Mouse (Mus musculus) neural tube, embryonic 13.5 days (tissue): ENCODE results near the gene Copz1. TPM values are rescaled to one million over a fixed set of nuclear protein-coding genes. Genes with fewer than 3 reads are reported as not detected.
A peak's percentile ranks its signal among the peaks of the same experiment; 100 is the strongest.

Experiments
- ATAC-seq: fragments of 200-750 bp; cut with Nextera tagmentation; 2 replicates; pipeline ENCODE4 v1.8.0; 2017; ENCODE audit warnings: low read depth, mild to moderate bottlenecking, moderate TSS enrichment, moderate library complexity
- H3K27ac ChIP-seq: fragments of 300-500 bp; sonication (generic); replicated peaks from 2 replicates; pipeline ENCODE4 v1.5.1; 2015; ENCODE audit warnings: moderate library complexity, mild to moderate bottlenecking, inconsistent platforms
- H3K27me3 ChIP-seq: fragments of 300-500 bp; sonication (generic); 2 replicates; pipeline ENCODE4 v1.6.1; 2015; ENCODE audit warnings: mild to moderate bottlenecking, inconsistent platforms
- H3K36me3 ChIP-seq: fragments of 300-500 bp; sonication (generic); 2 replicates; pipeline ENCODE4 v1.6.1; 2015; ENCODE audit warnings: mild to moderate bottlenecking, inconsistent platforms
- H3K4me1 ChIP-seq: fragments of 300-500 bp; sonication (generic); replicated peaks from 2 replicates; pipeline ENCODE4 v1.6.1; 2015; ENCODE audit warnings: inconsistent platforms
- H3K4me2 ChIP-seq: fragments of 300-500 bp; sonication (generic); 2 replicates; pipeline ENCODE4 v1.6.1; 2015; ENCODE audit warnings: inconsistent platforms, mild to moderate bottlenecking, moderate library complexity
- H3K4me3 ChIP-seq: fragments of 300-500 bp; sonication (generic); 2 replicates; pipeline ENCODE4 v1.5.1; 2015; ENCODE audit warnings: mild to moderate bottlenecking, inconsistent platforms
- H3K9ac ChIP-seq: fragments of 300-500 bp; sonication (generic); 2 replicates; pipeline ENCODE4 v1.6.1; 2015; ENCODE audit warnings: moderate library complexity, mild to moderate bottlenecking, inconsistent platforms
- H3K9me3 ChIP-seq: fragments of 300-500 bp; sonication (generic); 2 replicates; pipeline ENCODE4 v1.6.1; 2016; ENCODE audit warnings: inconsistent platforms
- WGBS: fragments of 180-500 bp; shearing (Covaris S2); methylation state at CpG from one replicate; pipeline ENCODE4 v1.1.7; 2015; 5-methylcytosine and 5-hydroxymethylcytosine counted together
- polyA plus RNA-seq: library from polyadenylated mRNA; unstranded; fragments of >200 nt; fragmentation: Nextera tagmentation; extraction: Ambion mirVana; gene quantifications from 2 replicates; pipeline ENCODE4 v1.2.1, GENCODE M21; 2015

Gene Copz1
- polyA plus RNA-seq = 214 and 224 TPM in 2 replicates

DNA sequence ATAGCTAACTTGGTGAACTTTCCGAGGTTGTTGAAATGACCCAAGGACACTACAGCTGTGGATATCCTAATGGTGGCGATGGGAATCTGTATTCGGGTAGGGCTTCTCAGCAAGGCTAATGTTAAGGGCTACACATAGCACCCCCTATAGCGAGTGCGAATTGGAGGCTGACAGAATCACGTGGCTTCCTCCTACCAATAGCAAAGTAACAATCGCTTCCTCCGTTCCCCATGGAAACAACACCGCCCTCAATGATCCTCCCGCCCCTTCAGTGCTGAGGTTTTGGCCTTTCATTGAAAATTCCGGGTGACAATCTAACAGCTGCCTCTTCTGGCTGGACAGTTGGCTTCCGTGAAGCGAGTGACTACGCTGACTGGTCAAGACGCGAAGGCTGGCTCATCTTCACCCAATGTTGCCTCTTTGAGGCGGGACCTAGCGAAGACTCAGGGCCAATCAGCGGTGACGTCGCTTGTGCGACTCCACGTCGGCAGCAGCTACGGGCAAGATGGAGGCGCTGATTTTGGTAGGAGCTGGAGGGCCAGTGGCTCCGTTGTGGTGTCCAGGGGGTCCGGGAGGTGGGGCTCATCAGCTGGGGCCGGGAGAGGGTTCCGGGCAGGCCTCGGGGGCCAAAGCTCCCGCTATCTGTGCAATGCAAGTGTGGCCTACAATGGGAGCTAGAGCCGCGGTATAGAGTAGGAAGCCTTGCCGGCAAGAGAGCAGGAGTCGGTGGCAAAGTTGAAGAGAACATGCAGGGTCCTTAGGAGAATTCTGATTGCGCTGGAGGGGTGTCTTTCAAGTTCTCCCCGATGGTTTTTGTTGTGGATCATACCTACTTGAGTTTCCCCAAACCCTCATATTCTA, at the start of gene Copz1:
TSS of gene Copz1 (plus strand) at position 296 of the 861 bp plus-strand sequence.
- WGBS = under 1% methylated on average over 38 of the region's 38 CpGs
- no peaks in the 10 kb centered on the region for H3K9me3 ChIP-seq

DNA sequence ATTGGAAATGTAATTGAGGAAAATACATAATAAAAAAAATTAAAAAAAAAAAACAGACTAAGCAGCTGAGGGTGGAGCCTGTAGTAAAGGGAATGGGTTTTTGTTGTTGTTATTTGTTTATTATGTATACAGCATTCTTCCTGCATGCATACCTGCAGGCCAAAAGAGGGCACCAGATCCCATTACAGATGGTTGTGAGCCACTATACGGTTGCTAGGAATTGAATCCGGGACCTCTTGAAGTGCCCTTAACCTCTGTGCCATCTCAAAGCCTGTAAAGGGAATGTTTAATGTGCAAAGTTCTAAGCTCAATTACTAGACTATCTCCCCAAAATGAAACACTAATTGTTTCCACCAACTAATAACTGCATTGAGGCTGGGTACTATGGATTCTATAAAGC, 48.4 kb upstream of the Copz1 start:
- Histone ChIP-seq H3K9me3 (no peaks in the 10 kb centered on the region), H3K36me3 (no peaks in the 10 kb centered on the region), H3K9ac (no peak overlapping the region), H3K4me3 (no peak overlapping the region), H3K4me2 (no peak overlapping the region), H3K4me1 (peaks cover 16% of the 10 kb centered on the region), H3K27ac (no peak overlapping the region), H3K27me3 (no peaks in the 10 kb centered on the region)
- 86% methylated on average over 2 of the region's 2 CpGs for WGBS
- ATAC-seq = no peak

More for the DNA sequence above, at the start of gene Copz1:
- H3K27ac ChIP-seq = peak within 1 kb of the TSS; percentile 77
- peak within 1 kb of the TSS; percentile 90 for H3K9ac ChIP-seq
- peak; percentile 99 for ATAC-seq
- peaks cover 31% of the 10 kb centered on the region for H3K4me1 ChIP-seq
- no peaks in the 10 kb centered on the region for H3K36me3 ChIP-seq
- peak within 1 kb of the TSS; percentile 88 for H3K4me3 ChIP-seq
- no peaks in the 10 kb centered on the region for H3K27me3 ChIP-seq
- H3K4me2 ChIP-seq = peak within 1 kb of the TSS; percentile 81

GRCm38 (mm10) chr15:103227022-103227421, 45.5 kb upstream of the Copz1 start:
- Histone ChIP-seq H3K27ac (no peak overlapping the region), H3K4me1 (no peaks in the 10 kb centered on the region; the same call in 1 of the 2 replicates), H3K27me3 (no peaks in the 10 kb centered on the region), H3K9me3 (no peaks in the 10 kb centered on the region), H3K9ac (no peak overlapping the region), H3K4me3 (no peak overlapping the region), H3K36me3 (no peaks in the 10 kb centered on the region), H3K4me2 (no peak overlapping the region)
- no peak for ATAC-seq
- 79% methylated on average over 3 of the region's 3 CpGs for whole genome bisulfite sequencing

- WGBS = 80% methylated on average over 2 of the region's 2 CpGs
- Histone ChIP-seq H3K4me1 (no peaks in the 10 kb centered on the region; the same call in none of the 2 replicates), H3K9me3 (no peaks in the 10 kb centered on the region), H3K36me3 (no peaks in the 10 kb centered on the region), H3K27me3 (no peaks in the 10 kb centered on the region), H3K4me3 (no peak overlapping the region), H3K4me2 (no peak overlapping the region), H3K27ac (no peak overlapping the region), H3K9ac (no peak overlapping the region)
- ATAC-seq = no peak
These were observed 44.9 kb upstream of the Copz1 start for GRCm38 (mm10) chr15:103227572-103227971.

DNA sequence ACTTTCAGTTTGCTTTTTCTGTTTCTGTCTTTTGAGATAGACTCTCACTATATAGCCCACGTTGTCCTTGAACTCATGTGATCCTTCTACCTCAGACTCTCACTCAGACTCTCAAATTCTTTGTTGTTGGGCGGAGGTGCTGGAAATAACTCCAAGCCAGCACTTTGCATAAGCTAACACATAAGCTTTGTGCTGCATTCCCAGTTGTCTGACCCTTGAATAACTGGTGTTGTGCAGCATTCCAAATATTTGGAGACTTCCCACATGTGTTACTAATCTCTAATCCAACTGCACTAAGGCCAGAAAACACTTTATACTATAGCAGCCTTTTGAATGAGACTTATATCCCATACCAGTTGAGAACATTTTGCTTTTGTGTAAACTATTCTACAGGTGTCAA, 43.6 kb upstream of the Copz1 start:
- no peak overlapping the region for H3K27ac ChIP-seq
- no peaks in the 10 kb centered on the region for H3K36me3 ChIP-seq
- H3K27me3 ChIP-seq = no peaks in the 10 kb centered on the region
- ATAC-seq = no peak
- no peak overlapping the region for H3K4me2 ChIP-seq
- no peaks in the 10 kb centered on the region for H3K9me3 ChIP-seq
- no peaks in the 10 kb centered on the region; the same call in none of the 2 replicates for H3K4me1 ChIP-seq
- 86% methylated on average over 2 of the region's 2 CpGs for WGBS
- no peak overlapping the region for H3K9ac ChIP-seq
- no peak overlapping the region for H3K4me3 ChIP-seq

- no peak for ATAC-seq
- peaks cover 12% of the 10 kb centered on the region for H3K4me1 ChIP-seq
- no peak overlapping the region for H3K27ac ChIP-seq
- no peak overlapping the region for H3K4me3 ChIP-seq
- H3K9ac ChIP-seq = no peak overlapping the region
- H3K27me3 ChIP-seq = no peaks in the 10 kb centered on the region
- H3K9me3 ChIP-seq = no peaks in the 10 kb centered on the region
- H3K4me2 ChIP-seq = no peak overlapping the region
- WGBS = 86% methylated on average over 2 of the region's 2 CpGs
- peaks cover 12% of the 10 kb centered on the region; the same call in 1 of the 2 replicates for H3K36me3 ChIP-seq
These were observed 39.4 kb upstream of the Copz1 start for GRCm38 (mm10) chr15:103233119-103233518.

DNA sequence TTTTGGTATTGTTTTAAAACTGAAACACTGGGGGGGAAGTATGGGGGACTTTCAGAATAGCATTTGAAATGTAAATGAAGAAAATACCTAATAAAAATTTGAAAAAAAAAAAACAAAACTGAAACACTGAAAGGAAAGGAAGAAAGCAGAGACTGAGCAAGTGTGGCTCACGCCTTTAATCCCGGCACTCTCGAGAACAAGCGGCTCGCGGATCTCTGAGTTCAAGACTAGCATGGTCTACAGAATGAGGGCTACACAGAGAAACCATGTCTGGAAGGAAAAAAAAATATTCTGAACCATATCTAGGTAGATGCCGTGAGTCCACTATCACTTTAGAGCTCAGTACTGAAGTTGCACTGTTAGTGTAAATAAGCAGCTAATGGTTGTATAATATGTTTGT, 35.2 kb upstream of the Copz1 start:
- Histone ChIP-seq H3K9me3 (no peaks in the 10 kb centered on the region), H3K4me1 (peaks cover 33% of the 10 kb centered on the region), H3K27me3 (no peaks in the 10 kb centered on the region), H3K9ac (no peak overlapping the region), H3K27ac (no peak overlapping the region), H3K4me3 (no peak overlapping the region), H3K36me3 (peaks cover 23% of the 10 kb centered on the region), H3K4me2 (no peak overlapping the region)
- no peak for ATAC-seq
- WGBS = 94% methylated on average over 7 of the region's 7 CpGs

- Histone ChIP-seq H3K9ac (peak overlapping the region; percentile 70), H3K36me3 (peaks cover 41% of the 10 kb centered on the region), H3K4me1 (peaks cover 51% of the 10 kb centered on the region), H3K27ac (peak overlapping the region; percentile 91), H3K4me2 (peak overlapping the region; percentile 70), H3K27me3 (no peaks in the 10 kb centered on the region), H3K9me3 (no peaks in the 10 kb centered on the region), H3K4me3 (peak overlapping the region; percentile 54)
- peak; percentile 88 for ATAC-seq
- under 1% methylated on average over 26 of the region's 26 CpGs for WGBS
These were observed 33.3 kb upstream of the Copz1 start for GRCm38 (mm10) chr15:103239130-103239684.

DNA sequence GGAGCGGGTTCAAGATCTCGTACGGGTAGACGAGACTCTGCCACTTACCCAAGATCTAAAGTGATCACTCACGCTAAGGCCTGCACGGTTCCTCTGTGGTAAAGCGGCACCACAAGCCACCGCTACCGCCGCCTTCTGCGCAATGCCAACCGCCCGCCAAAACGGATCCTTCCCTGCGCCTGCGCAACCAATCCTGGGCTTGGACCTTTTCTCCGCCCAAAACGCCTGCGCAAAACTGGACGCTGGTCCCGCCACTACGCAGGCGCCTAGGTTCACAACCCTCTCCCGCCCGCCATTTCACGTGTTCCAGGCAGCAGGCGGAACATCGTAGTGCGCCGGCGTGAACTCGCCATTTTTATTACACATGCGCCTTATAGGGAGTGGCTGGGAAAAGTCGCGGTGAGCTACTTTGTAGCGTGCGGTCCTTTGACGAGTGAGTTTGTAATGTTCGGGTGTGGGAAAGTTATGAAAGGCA, 32.8 kb upstream of the Copz1 start, which contains the start of gene Cbx5:
TSS of gene Cbx5 (minus strand) at position 132 of the 475 bp plus-strand sequence.
- H3K4me3 ChIP-seq = peak within 1 kb of the TSS; percentile 54
- H3K36me3 ChIP-seq = peaks cover 38% of the 10 kb centered on the region
- peak within 1 kb of the TSS; percentile 91 for H3K4me2 ChIP-seq
- peak within 1 kb of the TSS; percentile 76 for H3K9ac ChIP-seq
- H3K27ac ChIP-seq = peak within 1 kb of the TSS; percentile 91
- H3K4me1 ChIP-seq = peaks cover 51% of the 10 kb centered on the region
- peak; percentile 95 for ATAC-seq
- H3K9me3 ChIP-seq = no peaks in the 10 kb centered on the region
- WGBS = under 1% methylated on average over 39 of the region's 39 CpGs
- H3K27me3 ChIP-seq = no peaks in the 10 kb centered on the region

GRCm38 (mm10) chr15:103240160-103241028, 32.1 kb upstream of the Copz1 start, which contains the start of gene Hnrnpa1:
TSS of gene Hnrnpa1 (plus strand) at chr15:103240432.
- ATAC-seq = peak; percentile 94
- under 1% methylated on average over 47 of the region's 47 CpGs for WGBS
- peak within 1 kb of the TSS; percentile 91 for H3K27ac ChIP-seq

More at GRCm38 (mm10) chr15:103240160-103241028, 32.1 kb upstream of the Copz1 start, which contains the start of gene Hnrnpa1:
- H3K4me3 ChIP-seq = peak within 1 kb of the TSS; percentile 54
- H3K4me1 ChIP-seq = peaks cover 57% of the 10 kb centered on the region
- H3K9me3 ChIP-seq = no peaks in the 10 kb centered on the region
- H3K27me3 ChIP-seq = no peaks in the 10 kb centered on the region
- peak within 1 kb of the TSS; percentile 91 for H3K4me2 ChIP-seq
- peak within 1 kb of the TSS; percentile 76 for H3K9ac ChIP-seq
- peaks cover 39% of the 10 kb centered on the region for H3K36me3 ChIP-seq
